Mouse (Mus musculus): Measurements from ENCODE around the gene Arl2. TPM values are rescaled to one million over a fixed set of nuclear protein-coding genes. Genes with fewer than 3 reads are reported as not detected.
A peak's percentile ranks its signal among the peaks of the same experiment; 100 is the strongest.

Arl2 gene
- polyA plus RNA-seq, 1 experiment from 2014 or later = 73.4 TPM

DNA sequence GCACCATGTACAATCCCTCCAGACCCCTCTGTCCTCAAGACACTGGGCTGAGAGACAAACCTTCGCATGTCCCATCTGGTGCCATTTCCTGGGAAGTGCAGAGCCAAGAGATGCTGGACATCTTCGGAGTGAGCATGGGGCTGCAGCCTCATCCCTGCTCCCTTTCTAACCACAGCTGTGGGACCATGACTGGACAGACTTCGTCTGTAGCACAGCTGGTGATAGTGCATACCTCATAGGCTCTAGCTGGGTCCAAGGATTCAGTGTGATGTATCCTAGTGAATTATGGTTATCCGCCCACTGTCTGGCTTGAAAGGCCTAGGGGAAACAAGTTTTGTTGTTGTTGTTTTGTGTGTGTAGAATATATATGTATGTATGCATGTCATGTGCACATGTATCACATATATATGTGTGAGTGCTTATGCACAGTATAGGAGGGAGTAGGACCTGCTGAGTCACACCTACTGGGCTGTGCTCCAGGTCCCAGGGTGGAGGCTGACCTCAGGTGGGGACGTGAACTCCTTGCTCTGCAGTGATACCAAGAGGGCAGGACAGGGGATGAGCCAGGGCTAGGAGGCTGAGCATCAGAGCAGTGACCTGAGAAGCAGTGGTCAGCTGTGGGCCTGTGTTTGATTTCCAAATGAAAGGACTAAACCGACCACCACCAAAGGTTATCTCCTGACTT is 39.0 kb downstream of the Arl2 start:
- Histone ChIP-seq H3K36me3 (ENCODE audit: control insufficient read depth, insufficient read depth, low read length) (0 out of 2 replicates have a peak, but pooled peaks cover 3% of the 10 kb centered on the region), H3K9ac (ENCODE audit: low read depth, low read length) (no peak overlapping the region), H3K4me1 (replicated peaks; ENCODE audit: control insufficient read depth, insufficient read depth, low read length) (peaks cover 21% of the 10 kb centered on the region), H3K4me2 (no peak overlapping the region), H3K27ac (ENCODE audit: low read depth, low read length) (no peak overlapping the region), H3K9me3 (ENCODE audit: control insufficient read depth, low read length) (no peaks in the 10 kb centered on the region), H3K27me3 (replicated peaks; ENCODE audit: control insufficient read depth, insufficient read depth, low read length) (no peaks in the 10 kb centered on the region), H3K4me3 (ENCODE audit: low read depth, low read length) (no peak overlapping the region)
- no peak for DNase-seq (ENCODE audit: low spot score)
- peak; percentile 67 for ATAC-seq (replicated peaks; ENCODE audit: low FRiP score)
- WGBS = 77% methylated on average over 6 of the region's 6 CpGs

DNA sequence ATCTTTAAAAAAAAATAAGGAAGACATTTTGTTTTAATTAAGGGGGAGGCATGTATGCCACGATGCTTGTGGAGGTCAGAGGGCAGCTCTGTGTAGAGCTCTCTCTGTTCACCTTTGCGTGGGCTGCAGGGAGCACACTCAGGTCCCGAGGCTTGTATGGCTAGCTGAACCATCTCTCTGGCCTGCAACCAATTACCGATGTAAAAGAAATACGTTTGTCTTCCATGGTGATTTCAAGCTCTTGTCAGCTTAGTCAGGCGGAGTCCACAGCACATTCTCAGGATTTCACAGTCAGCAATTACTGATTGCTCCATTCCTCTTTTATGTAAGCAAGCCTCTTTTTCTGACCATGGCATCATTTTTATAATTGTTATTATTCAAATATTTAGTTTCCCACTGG is 40.2 kb downstream of the Arl2 start:
- no peak overlapping the region for H3K9ac ChIP-seq (ENCODE audit: low read depth, low read length)
- DNase-seq (ENCODE audit: low spot score) = no peak
- ATAC-seq (replicated peaks; ENCODE audit: low FRiP score) = no peak
- no peaks in the 10 kb centered on the region for H3K9me3 ChIP-seq (ENCODE audit: control insufficient read depth, low read length)
- no peaks in the 10 kb centered on the region for H3K27me3 ChIP-seq (replicated peaks; ENCODE audit: control insufficient read depth, insufficient read depth, low read length)
- 75% methylated on average over 6 of the region's 6 CpGs for WGBS
- H3K4me2 ChIP-seq = no peak overlapping the region
- peaks cover 21% of the 10 kb centered on the region for H3K4me1 ChIP-seq (replicated peaks; ENCODE audit: control insufficient read depth, insufficient read depth, low read length)
- H3K36me3 ChIP-seq (ENCODE audit: control insufficient read depth, insufficient read depth, low read length) = 0 out of 2 replicates have a peak, but pooled peaks cover 3% of the 10 kb centered on the region
- H3K4me3 ChIP-seq (ENCODE audit: low read depth, low read length) = no peak overlapping the region
- H3K27ac ChIP-seq (ENCODE audit: low read depth, low read length) = no peak overlapping the region

DNA sequence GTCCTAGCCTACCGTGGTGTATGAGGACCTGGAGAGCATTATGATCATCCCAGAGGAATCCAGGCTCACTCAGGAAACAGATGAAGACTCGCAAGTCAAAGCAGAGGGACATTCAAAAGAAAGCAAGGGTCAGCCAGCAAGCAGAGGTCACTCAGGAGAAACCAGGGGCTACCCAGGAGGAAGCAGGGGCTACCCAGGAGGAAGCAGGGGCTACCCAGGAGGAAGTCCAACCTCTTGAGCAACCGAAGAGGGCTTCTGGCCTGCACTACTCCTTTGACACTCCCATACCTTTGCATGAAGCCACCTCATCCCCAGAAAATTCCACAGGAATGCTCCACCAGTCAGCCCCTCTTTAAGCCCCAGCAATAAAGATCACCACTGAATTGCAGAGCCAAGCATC is 43.5 kb downstream of the Arl2 start:
- Histone ChIP-seq H3K9me3 (ENCODE audit: control insufficient read depth, low read length) (no peaks in the 10 kb centered on the region), H3K4me2 (no peak overlapping the region), H3K9ac (ENCODE audit: low read depth, low read length) (no peak overlapping the region), H3K4me1 (replicated peaks; ENCODE audit: control insufficient read depth, insufficient read depth, low read length) (peaks cover 2% of the 10 kb centered on the region; the same call in 1 of the 2 replicates), H3K27ac (ENCODE audit: low read depth, low read length) (no peak overlapping the region), H3K36me3 (ENCODE audit: control insufficient read depth, insufficient read depth, low read length) (peaks cover 5% of the 10 kb centered on the region), H3K4me3 (ENCODE audit: low read depth, low read length) (no peak overlapping the region), H3K27me3 (replicated peaks; ENCODE audit: control insufficient read depth, insufficient read depth, low read length) (no peaks in the 10 kb centered on the region)
- DNase-seq (ENCODE audit: low spot score) = no peak
- no peak for ATAC-seq (replicated peaks; ENCODE audit: low FRiP score)
- WGBS = 82% methylated on average over 3 of the region's 3 CpGs

DNA sequence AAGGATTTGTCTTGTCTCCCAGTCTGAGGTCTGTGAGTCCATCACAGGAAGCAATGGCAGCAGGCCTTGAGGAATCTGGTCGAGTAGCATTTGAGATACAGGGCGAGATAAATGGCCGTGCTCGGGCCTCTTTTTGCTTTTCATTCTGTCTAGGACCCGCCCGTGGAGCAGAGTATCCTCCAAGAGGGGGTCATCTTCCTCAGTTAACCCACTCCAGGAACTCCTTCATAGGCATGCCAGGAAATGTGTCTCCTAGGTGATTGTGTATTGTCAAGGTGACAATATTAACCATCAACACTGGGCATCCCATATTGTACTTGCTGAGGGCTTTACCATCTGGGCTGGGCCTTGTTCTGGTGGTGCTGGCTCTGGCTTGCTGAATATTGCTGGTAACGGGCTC is 47.2 kb downstream of the Arl2 start, which contains the start of gene AC131692.1:
Gene AC131692.1 (plus strand): TSS at position 301 of the 400 bp plus-strand sequence.
- Histone ChIP-seq H3K4me3 (ENCODE audit: low read depth, low read length) (no peak within 1 kb of the TSS), H3K27me3 (replicated peaks; ENCODE audit: control insufficient read depth, insufficient read depth, low read length) (no peaks in the 10 kb centered on the region), H3K36me3 (ENCODE audit: control insufficient read depth, insufficient read depth, low read length) (peaks cover 21% of the 10 kb centered on the region), H3K9ac (ENCODE audit: low read depth, low read length) (no peak within 1 kb of the TSS), H3K27ac (ENCODE audit: low read depth, low read length) (no peak within 1 kb of the TSS), H3K4me2 (no peak within 1 kb of the TSS), H3K4me1 (replicated peaks; ENCODE audit: control insufficient read depth, insufficient read depth, low read length) (no peaks in the 10 kb centered on the region), H3K9me3 (ENCODE audit: control insufficient read depth, low read length) (no peaks in the 10 kb centered on the region)
- DNase-seq (ENCODE audit: low spot score) (no peak), ATAC-seq (replicated peaks; ENCODE audit: low FRiP score) (no peak)
- 84% methylated on average over 7 of the region's 7 CpGs for WGBS

DNA sequence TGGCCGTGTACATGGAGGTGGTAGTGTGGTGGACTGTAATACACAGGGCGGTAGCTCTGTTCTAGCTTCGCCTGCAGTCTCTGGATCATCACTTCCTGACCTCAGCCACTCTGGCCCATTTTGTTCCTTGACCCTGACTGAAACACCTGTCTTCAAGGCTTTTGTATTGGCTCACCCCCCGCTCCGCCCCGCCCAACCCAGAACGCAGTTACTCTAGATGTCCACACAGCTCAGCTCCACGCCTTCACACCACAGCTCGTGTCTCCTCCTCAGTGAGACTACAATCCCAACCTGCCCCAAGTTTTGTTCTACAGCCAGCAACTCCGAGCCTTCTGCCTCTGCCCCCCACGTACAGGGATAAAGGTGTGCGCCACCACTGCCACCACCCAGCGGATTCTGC is 52.5 kb downstream of the Arl2 start:
- peaks cover 7% of the 10 kb centered on the region for H3K4me1 ChIP-seq (replicated peaks; ENCODE audit: control insufficient read depth, insufficient read depth, low read length)
- H3K27me3 ChIP-seq (replicated peaks; ENCODE audit: control insufficient read depth, insufficient read depth, low read length) = no peaks in the 10 kb centered on the region
- WGBS = 87% methylated on average over 13 of the region's 13 CpGs
- ATAC-seq (replicated peaks; ENCODE audit: low FRiP score) (no peak), DNase-seq (ENCODE audit: low spot score) (no peak)
- H3K4me2 ChIP-seq = no peak overlapping the region
- H3K27ac ChIP-seq (ENCODE audit: low read depth, low read length) = no peak overlapping the region
- H3K36me3 ChIP-seq (ENCODE audit: control insufficient read depth, insufficient read depth, low read length) = peaks cover 28% of the 10 kb centered on the region
- H3K9ac ChIP-seq (ENCODE audit: low read depth, low read length) = no peak overlapping the region
- no peaks in the 10 kb centered on the region for H3K9me3 ChIP-seq (ENCODE audit: control insufficient read depth, low read length)
- no peak overlapping the region for H3K4me3 ChIP-seq (ENCODE audit: low read depth, low read length)

DNA sequence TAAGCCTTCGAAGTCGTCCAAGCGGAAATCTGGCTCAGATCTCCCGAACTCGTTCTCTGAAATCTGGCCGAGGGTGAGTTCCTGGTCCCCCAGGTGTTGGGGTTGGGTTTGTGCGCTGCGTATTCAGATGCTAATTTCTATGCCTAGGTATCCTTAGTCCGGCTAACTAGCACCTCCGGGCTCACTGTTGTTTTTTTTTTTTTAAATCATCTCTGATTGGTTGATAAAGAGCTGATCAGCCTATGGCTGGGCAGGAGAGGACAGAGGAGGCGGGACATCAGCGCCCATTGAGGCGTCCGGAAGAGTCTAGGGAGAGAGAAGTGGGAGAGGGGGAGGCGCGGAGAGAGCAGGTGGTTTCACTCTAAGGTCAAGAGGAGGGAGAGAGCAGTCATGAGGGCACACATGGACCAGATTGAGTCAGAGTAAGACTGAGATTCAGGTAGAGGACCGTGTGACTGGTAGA is 55.9 kb downstream of the Arl2 start:
- peak overlapping the region; percentile 81 for H3K9ac ChIP-seq (ENCODE audit: low read depth, low read length)
- 0% methylated on average over 17 of the region's 17 CpGs for WGBS
- no peaks in the 10 kb centered on the region for H3K9me3 ChIP-seq (ENCODE audit: control insufficient read depth, low read length)
- peaks cover 10% of the 10 kb centered on the region for H3K4me1 ChIP-seq (replicated peaks; ENCODE audit: control insufficient read depth, insufficient read depth, low read length)
- H3K27ac ChIP-seq (ENCODE audit: low read depth, low read length) = peak overlapping the region; percentile 84
- DNase-seq (ENCODE audit: low spot score) (peak; percentile 74), ATAC-seq (replicated peaks; ENCODE audit: low FRiP score) (peak; percentile 84)
- H3K36me3 ChIP-seq (ENCODE audit: control insufficient read depth, insufficient read depth, low read length) = peaks cover 32% of the 10 kb centered on the region
- H3K4me2 ChIP-seq = peak overlapping the region; percentile 90
- H3K27me3 ChIP-seq (replicated peaks; ENCODE audit: control insufficient read depth, insufficient read depth, low read length) = no peaks in the 10 kb centered on the region
- peak overlapping the region; percentile 75 for H3K4me3 ChIP-seq (ENCODE audit: low read depth, low read length)

DNA sequence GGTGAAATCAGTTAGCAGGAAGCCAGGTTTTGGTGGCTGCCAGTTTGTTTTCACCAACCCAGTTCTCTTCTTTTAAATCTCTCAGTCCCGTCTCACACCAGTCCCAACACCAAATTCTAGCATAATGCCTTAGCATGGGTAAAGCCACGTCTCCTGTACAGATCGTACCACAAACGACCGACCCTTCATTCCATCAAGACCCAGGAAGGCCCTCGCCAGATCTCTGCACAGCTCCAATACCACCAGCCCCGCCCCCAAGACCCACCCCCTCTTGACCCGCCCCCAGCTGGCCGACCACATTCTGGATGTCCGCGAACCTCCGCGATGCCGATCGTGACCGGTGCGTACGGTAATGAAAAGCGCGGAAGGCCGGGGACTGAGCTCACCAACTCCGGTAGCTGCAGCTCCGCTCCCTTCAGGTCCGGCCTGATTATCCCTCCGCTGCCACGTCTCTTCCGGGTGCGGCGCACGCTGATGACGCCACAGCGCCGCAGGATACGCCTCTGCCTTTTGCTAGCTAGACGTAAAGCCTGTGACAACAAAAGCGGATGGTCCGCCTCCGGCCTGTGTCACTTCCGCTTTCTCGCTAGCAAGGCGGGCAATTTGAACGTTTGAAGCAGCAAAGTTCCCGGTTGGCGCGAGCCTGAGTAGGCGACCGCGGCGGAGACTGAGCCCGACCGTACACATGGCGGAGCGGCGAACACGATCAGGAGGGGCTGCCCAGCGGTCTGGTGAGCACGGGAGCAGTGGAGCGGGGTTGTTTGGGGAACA is 56.7 kb downstream of the Arl2 start, which contains the start of the genes Zfpl1 and Cdca5:
Gene Zfpl1 (minus strand): TSS at position 479 of the 771 bp plus-strand sequence.
Gene Cdca5 (plus strand): TSS at position 506 of the 771 bp plus-strand sequence.
- Histone ChIP-seq H3K4me3 (ENCODE audit: low read depth, low read length) (peak within 1 kb of the TSS; percentile 75), H3K36me3 (ENCODE audit: control insufficient read depth, insufficient read depth, low read length) (peaks cover 26% of the 10 kb centered on the region), H3K4me1 (replicated peaks; ENCODE audit: control insufficient read depth, insufficient read depth, low read length) (peaks cover 10% of the 10 kb centered on the region), H3K9ac (ENCODE audit: low read depth, low read length) (peak within 1 kb of the TSS; percentile 81), H3K27ac (ENCODE audit: low read depth, low read length) (peak within 1 kb of the TSS; percentile 84), H3K9me3 (ENCODE audit: control insufficient read depth, low read length) (no peaks in the 10 kb centered on the region), H3K27me3 (replicated peaks; ENCODE audit: control insufficient read depth, insufficient read depth, low read length) (no peaks in the 10 kb centered on the region), H3K4me2 (peak within 1 kb of the TSS; percentile 91)
- under 1% methylated on average over 58 of the region's 58 CpGs for WGBS
- DNase-seq (ENCODE audit: low spot score) (peak; percentile 94), ATAC-seq (replicated peaks; ENCODE audit: low FRiP score) (peak; percentile 86)
